Mouse (Mus musculus): ENCODE results near the gene Snx29. TPM values are rescaled to one million over a fixed set of nuclear protein-coding genes. Genes with fewer than 3 reads are reported as not detected.
A peak's percentile ranks its signal among the peaks of the same experiment; 100 is the strongest.

The Snx29 gene
- polyA plus RNA-seq, 1 experiment from 2014 or later: 10.2 TPM

DNA sequence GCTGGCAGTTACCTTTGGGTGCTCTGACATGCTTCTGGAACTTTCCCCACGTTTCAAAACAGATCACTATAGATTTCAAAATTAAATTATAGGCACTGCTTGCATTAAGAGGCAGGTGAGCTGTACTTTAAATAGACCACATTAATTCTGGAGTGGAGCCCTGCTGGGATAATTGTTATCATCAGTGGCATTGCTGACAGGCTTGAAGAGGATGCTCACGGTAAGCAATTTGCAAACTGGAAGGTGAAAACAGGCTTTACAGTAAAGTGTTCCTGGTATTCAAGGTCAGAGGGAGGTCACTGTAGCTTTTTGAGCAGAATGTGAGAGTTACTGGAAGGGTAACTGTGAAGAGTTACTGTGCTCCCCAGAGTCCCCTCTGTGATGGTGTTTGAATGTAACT is 66.6 kb downstream of the Snx29 start:
- no peaks in the 10 kb centered on the region for H3K36me3 ChIP-seq (ENCODE audit: control insufficient read depth, insufficient read depth, low read length)
- H3K27ac ChIP-seq (ENCODE audit: low read length): no peak overlapping the region
- H3K4me3 ChIP-seq (replicated peaks; ENCODE audit: low read length): no peak overlapping the region
- ATAC-seq (ENCODE audit: insufficient read depth, low FRiP score): no peak
- H3K9me3 ChIP-seq (replicated peaks; ENCODE audit: control insufficient read depth, low read length): no peaks in the 10 kb centered on the region
- H3K4me1 ChIP-seq (ENCODE audit: control insufficient read depth, insufficient read depth, low read length): no peaks in the 10 kb centered on the region
- WGBS: 33% methylated on average over 2 of the region's 2 CpGs
- no peak overlapping the region for H3K4me2 ChIP-seq (ENCODE audit: low read depth, low read length)
- H3K27me3 ChIP-seq (ENCODE audit: control insufficient read depth, insufficient read depth, low read length): no peaks in the 10 kb centered on the region
- no peak overlapping the region for H3K9ac ChIP-seq (ENCODE audit: low read length)

GRCm38 (mm10) chr16:11396570-11396969 is 73.9 kb downstream of the Snx29 start:
- ATAC-seq (ENCODE audit: insufficient read depth, low FRiP score): no peak
- H3K27me3 ChIP-seq (ENCODE audit: control insufficient read depth, insufficient read depth, low read length): no peaks in the 10 kb centered on the region
- no peak overlapping the region for H3K4me2 ChIP-seq (ENCODE audit: low read depth, low read length)
- no peak overlapping the region for H3K4me3 ChIP-seq (replicated peaks; ENCODE audit: low read length)
- no peak overlapping the region for H3K9ac ChIP-seq (ENCODE audit: low read length)
- H3K4me1 ChIP-seq (ENCODE audit: control insufficient read depth, insufficient read depth, low read length): no peaks in the 10 kb centered on the region
- 68% methylated on average over 2 of the region's 2 CpGs for WGBS
- H3K36me3 ChIP-seq (ENCODE audit: control insufficient read depth, insufficient read depth, low read length): no peaks in the 10 kb centered on the region
- no peaks in the 10 kb centered on the region for H3K9me3 ChIP-seq (replicated peaks; ENCODE audit: control insufficient read depth, low read length)
- H3K27ac ChIP-seq (ENCODE audit: low read length): no peak overlapping the region

DNA sequence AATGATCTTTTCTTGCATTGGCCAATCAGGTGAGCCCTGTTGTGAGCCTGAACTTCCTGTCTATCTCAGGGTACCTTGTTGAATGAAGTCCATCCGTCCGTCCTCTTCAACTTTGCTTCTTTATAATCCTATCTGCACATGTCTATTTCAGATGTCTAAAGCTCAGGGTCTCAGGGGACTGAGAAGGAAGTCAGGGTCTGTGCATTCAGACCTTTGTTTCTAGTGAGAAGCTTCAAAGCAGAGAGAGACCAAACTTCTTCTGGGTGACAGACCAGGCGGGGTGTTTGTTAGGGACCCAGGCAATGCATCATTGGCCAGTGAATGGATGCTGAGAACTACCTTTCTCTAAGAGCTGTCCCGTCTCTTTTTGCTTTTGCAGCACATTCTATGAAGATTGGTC is 76.7 kb downstream of the Snx29 start:
- no peak for ATAC-seq (ENCODE audit: insufficient read depth, low FRiP score)
- 81% methylated on average over 4 of the region's 4 CpGs for WGBS
- H3K9me3 ChIP-seq (replicated peaks; ENCODE audit: control insufficient read depth, low read length): no peaks in the 10 kb centered on the region
- no peak overlapping the region for H3K27ac ChIP-seq (ENCODE audit: low read length)
- H3K36me3 ChIP-seq (ENCODE audit: control insufficient read depth, insufficient read depth, low read length): no peaks in the 10 kb centered on the region
- no peaks in the 10 kb centered on the region for H3K4me1 ChIP-seq (ENCODE audit: control insufficient read depth, insufficient read depth, low read length)
- H3K4me2 ChIP-seq (ENCODE audit: low read depth, low read length): no peak overlapping the region
- H3K27me3 ChIP-seq (ENCODE audit: control insufficient read depth, insufficient read depth, low read length): no peaks in the 10 kb centered on the region
- H3K4me3 ChIP-seq (replicated peaks; ENCODE audit: low read length): no peak overlapping the region
- H3K9ac ChIP-seq (ENCODE audit: low read length): no peak overlapping the region

DNA sequence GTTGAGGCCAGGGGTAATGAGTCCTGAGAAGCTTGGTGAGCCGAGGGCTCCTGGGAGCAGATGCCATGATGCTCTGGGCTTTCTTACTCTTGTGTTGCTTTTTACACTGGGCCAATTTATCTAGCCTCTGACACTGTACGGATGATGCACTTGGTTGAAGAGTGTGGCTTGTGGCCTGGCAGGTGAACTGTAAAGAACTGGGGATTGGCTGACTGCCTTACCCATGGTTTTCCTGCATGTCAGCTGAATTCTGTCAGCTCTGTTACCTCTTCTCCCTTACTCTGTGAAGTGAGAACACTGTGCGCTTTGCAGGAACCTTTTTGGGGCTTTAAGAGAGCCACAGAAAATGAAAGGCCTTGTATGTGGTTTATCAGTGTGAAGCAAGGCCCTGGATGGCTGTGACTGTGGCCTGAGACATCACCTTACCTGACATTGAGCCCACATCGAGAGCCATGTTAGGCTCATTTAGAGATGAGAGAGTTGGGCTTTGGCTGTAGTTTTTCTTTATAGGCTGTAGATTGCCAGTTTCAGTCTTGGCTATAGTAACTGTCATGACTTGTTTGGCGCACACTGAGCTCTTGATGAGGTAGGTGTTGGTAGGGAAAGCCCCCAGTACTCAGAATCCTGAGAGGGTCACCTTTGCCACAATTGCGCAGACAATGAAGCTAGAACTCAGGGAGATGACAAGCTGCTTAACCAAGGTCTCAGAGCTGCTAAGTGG is 77.3 kb downstream of the Snx29 start:
- H3K27ac ChIP-seq (ENCODE audit: low read length): no peak overlapping the region
- H3K4me3 ChIP-seq (replicated peaks; ENCODE audit: low read length): no peak overlapping the region
- no peaks in the 10 kb centered on the region for H3K36me3 ChIP-seq (ENCODE audit: control insufficient read depth, insufficient read depth, low read length)
- H3K4me2 ChIP-seq (ENCODE audit: low read depth, low read length): no peak overlapping the region
- no peak overlapping the region for H3K9ac ChIP-seq (ENCODE audit: low read length)
- H3K4me1 ChIP-seq (ENCODE audit: control insufficient read depth, insufficient read depth, low read length): no peaks in the 10 kb centered on the region
- no peak for ATAC-seq (ENCODE audit: insufficient read depth, low FRiP score)
- H3K9me3 ChIP-seq (replicated peaks; ENCODE audit: control insufficient read depth, low read length): no peaks in the 10 kb centered on the region
- 93% methylated on average over 6 of the region's 6 CpGs for WGBS
- H3K27me3 ChIP-seq (ENCODE audit: control insufficient read depth, insufficient read depth, low read length): no peaks in the 10 kb centered on the region

DNA sequence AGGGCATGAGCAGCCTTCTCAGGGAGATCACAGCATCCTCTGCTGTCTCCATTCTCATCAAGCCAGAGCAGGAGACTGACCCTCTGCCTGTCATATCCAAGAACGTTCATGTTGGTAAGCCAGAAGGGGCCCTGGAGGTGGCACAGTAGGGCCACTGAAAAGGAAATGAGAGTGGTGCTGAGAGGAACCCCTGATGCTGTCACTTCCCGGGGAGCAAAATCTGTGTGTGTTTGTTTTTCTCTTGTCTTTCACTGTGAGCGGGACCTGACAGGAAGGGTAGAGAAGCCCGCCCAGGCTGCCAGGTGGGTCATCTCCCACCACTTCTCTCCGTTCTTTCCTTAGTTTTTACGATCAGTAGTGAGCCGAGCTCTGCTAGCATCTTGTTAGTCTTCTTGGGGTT is 78.2 kb downstream of the Snx29 start:
- Histone ChIP-seq H3K9me3 (replicated peaks; ENCODE audit: control insufficient read depth, low read length) (no peaks in the 10 kb centered on the region), H3K4me2 (ENCODE audit: low read depth, low read length) (no peak overlapping the region), H3K4me3 (replicated peaks; ENCODE audit: low read length) (no peak overlapping the region), H3K4me1 (ENCODE audit: control insufficient read depth, insufficient read depth, low read length) (no peaks in the 10 kb centered on the region), H3K27ac (ENCODE audit: low read length) (no peak overlapping the region), H3K36me3 (ENCODE audit: control insufficient read depth, insufficient read depth, low read length) (no peaks in the 10 kb centered on the region), H3K27me3 (ENCODE audit: control insufficient read depth, insufficient read depth, low read length) (no peaks in the 10 kb centered on the region), H3K9ac (ENCODE audit: low read length) (no peak overlapping the region)
- no peak for ATAC-seq (ENCODE audit: insufficient read depth, low FRiP score)
- 67% methylated on average over 7 of the region's 7 CpGs for WGBS

- Histone ChIP-seq H3K4me2 (ENCODE audit: low read depth, low read length) (no peak overlapping the region), H3K27ac (ENCODE audit: low read length) (no peak overlapping the region), H3K9me3 (replicated peaks; ENCODE audit: control insufficient read depth, low read length) (no peaks in the 10 kb centered on the region), H3K4me1 (ENCODE audit: control insufficient read depth, insufficient read depth, low read length) (peaks cover 6% of the 10 kb centered on the region; the same call in 1 of the 2 replicates), H3K9ac (ENCODE audit: low read length) (no peak overlapping the region), H3K4me3 (replicated peaks; ENCODE audit: low read length) (no peak overlapping the region), H3K27me3 (ENCODE audit: control insufficient read depth, insufficient read depth, low read length) (no peaks in the 10 kb centered on the region), H3K36me3 (ENCODE audit: control insufficient read depth, insufficient read depth, low read length) (no peaks in the 10 kb centered on the region)
- WGBS: 82% methylated on average over 3 of the region's 3 CpGs
- ATAC-seq (ENCODE audit: insufficient read depth, low FRiP score): no peak
Measured at GRCm38 (mm10) chr16:11405193-11405592, 82.5 kb downstream of the Snx29 start.

- Histone ChIP-seq H3K4me2 (ENCODE audit: low read depth, low read length) (no peak overlapping the region), H3K9ac (ENCODE audit: low read length) (no peak overlapping the region), H3K9me3 (replicated peaks; ENCODE audit: control insufficient read depth, low read length) (no peaks in the 10 kb centered on the region), H3K27ac (ENCODE audit: low read length) (no peak overlapping the region), H3K27me3 (ENCODE audit: control insufficient read depth, insufficient read depth, low read length) (no peaks in the 10 kb centered on the region), H3K4me3 (replicated peaks; ENCODE audit: low read length) (no peak overlapping the region), H3K4me1 (ENCODE audit: control insufficient read depth, insufficient read depth, low read length) (peaks cover 6% of the 10 kb centered on the region; the same call in 1 of the 2 replicates), H3K36me3 (ENCODE audit: control insufficient read depth, insufficient read depth, low read length) (no peaks in the 10 kb centered on the region)
- WGBS: 84% methylated on average over 5 of the region's 5 CpGs
- no peak for ATAC-seq (ENCODE audit: insufficient read depth, low FRiP score)
Measured at GRCm38 (mm10) chr16:11406201-11406600, 83.5 kb downstream of the Snx29 start.

DNA sequence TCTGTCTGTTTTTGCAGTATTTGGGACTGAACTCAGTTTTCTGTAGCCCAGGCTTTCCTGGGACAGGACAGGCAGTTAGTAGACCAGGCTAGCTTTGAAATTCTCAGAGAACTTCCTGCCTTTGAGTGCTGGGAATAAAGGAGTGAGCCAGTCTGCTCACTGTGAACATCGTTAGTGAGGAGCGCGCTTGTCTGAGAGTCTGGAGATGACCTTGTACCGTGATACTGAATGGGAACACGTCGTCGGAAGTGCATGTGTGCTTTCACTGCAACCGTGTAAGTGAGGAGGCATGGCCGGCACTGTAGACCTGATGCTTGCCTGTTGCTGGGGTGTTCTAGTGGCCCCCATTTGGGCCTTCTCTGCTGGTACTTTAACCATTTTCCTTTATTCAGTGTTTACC is 83.9 kb downstream of the Snx29 start:
- Histone ChIP-seq H3K9me3 (replicated peaks; ENCODE audit: control insufficient read depth, low read length) (no peaks in the 10 kb centered on the region), H3K9ac (ENCODE audit: low read length) (no peak overlapping the region), H3K4me1 (ENCODE audit: control insufficient read depth, insufficient read depth, low read length) (peaks cover 6% of the 10 kb centered on the region; the same call in 1 of the 2 replicates), H3K4me2 (ENCODE audit: low read depth, low read length) (no peak overlapping the region), H3K27ac (ENCODE audit: low read length) (no peak overlapping the region), H3K4me3 (replicated peaks; ENCODE audit: low read length) (no peak overlapping the region), H3K36me3 (ENCODE audit: control insufficient read depth, insufficient read depth, low read length) (no peaks in the 10 kb centered on the region), H3K27me3 (ENCODE audit: control insufficient read depth, insufficient read depth, low read length) (no peaks in the 10 kb centered on the region)
- ATAC-seq (ENCODE audit: insufficient read depth, low FRiP score): no peak
- 79% methylated on average over 9 of the region's 9 CpGs for WGBS

GRCm38 (mm10) chr16:11407932-11408620 is 85.4 kb downstream of the Snx29 start:
- WGBS: 50% methylated on average over 8 of the region's 8 CpGs
- no peak overlapping the region for H3K9ac ChIP-seq (ENCODE audit: low read length)
- H3K4me1 ChIP-seq (ENCODE audit: control insufficient read depth, insufficient read depth, low read length): peaks cover 6% of the 10 kb centered on the region; the same call in 1 of the 2 replicates
- H3K9me3 ChIP-seq (replicated peaks; ENCODE audit: control insufficient read depth, low read length): no peaks in the 10 kb centered on the region
- peak overlapping the region; percentile 8; the same call in 1 of the 2 replicates for H3K27ac ChIP-seq (ENCODE audit: low read length)
- H3K27me3 ChIP-seq (ENCODE audit: control insufficient read depth, insufficient read depth, low read length): no peaks in the 10 kb centered on the region
- H3K4me3 ChIP-seq (replicated peaks; ENCODE audit: low read length): no peak overlapping the region
- ATAC-seq (ENCODE audit: insufficient read depth, low FRiP score): peak; percentile 39; the same call in 1 of the 2 replicates
- H3K4me2 ChIP-seq (ENCODE audit: low read depth, low read length): no peak overlapping the region
- H3K36me3 ChIP-seq (ENCODE audit: control insufficient read depth, insufficient read depth, low read length): no peaks in the 10 kb centered on the region
